Mouse (Mus musculus) spleen, postnatal 36 days (tissue): ENCODE results near the gene Cd300a.

Source experiments
- DNase-seq, 2 experiments: peaks; one replicate each; pipeline ENCODE4 v3.0.0; 2022; ENCODE audit warnings: low spot score in 2 of 2, mixed read lengths in 1 of 2

The Cd300a gene

GRCm38 (mm10) chr11:114866486-114867360, 23.1 kb upstream of the Cd300a start:
- DNase-seq = no peak

- no peak for DNase-seq
These were observed 22.2 kb upstream of the Cd300a start for GRCm38 (mm10) chr11:114867361-114868235.

- no peak for DNase-seq
These were observed 21.6 kb upstream of the Cd300a start for GRCm38 (mm10) chr11:114868280-114868679.

GRCm38 (mm10) chr11:114869787-114870186, 20.1 kb upstream of the Cd300a start:
- no peak for DNase-seq

GRCm38 (mm10) chr11:114871540-114871939, 18.3 kb upstream of the Cd300a start:
- no peak for DNase-seq

- peak; percentile 50 to 58 for DNase-seq
These were observed 16.6 kb upstream of the Cd300a start for GRCm38 (mm10) chr11:114873022-114873817.

- DNase-seq = no peak
These were observed 15.4 kb upstream of the Cd300a start for GRCm38 (mm10) chr11:114874226-114875145.

GRCm38 (mm10) chr11:114875301-114875801, 14.5 kb upstream of the Cd300a start:
- no peak for DNase-seq

GRCm38 (mm10) chr11:114876176-114876575, 13.7 kb upstream of the Cd300a start:
- no peak for DNase-seq

- DNase-seq = no peak
These were observed 13.2 kb upstream of the Cd300a start for GRCm38 (mm10) chr11:114876621-114877020.

- peak; percentile 47 to 63 for DNase-seq
These were observed 12.7 kb upstream of the Cd300a start for GRCm38 (mm10) chr11:114877145-114877544.

GRCm38 (mm10) chr11:114879666-114880065, 10.2 kb upstream of the Cd300a start:
- peak; percentile 59 to 72 for DNase-seq

GRCm38 (mm10) chr11:114880185-114880584, 9.7 kb upstream of the Cd300a start:
- no peak for DNase-seq

- DNase-seq = peak; percentile 41 to 60
These were observed 9.3 kb upstream of the Cd300a start for GRCm38 (mm10) chr11:114880589-114880988.

GRCm38 (mm10) chr11:114883251-114883789, 6.5 kb upstream of the Cd300a start:
- peak; percentile 46 to 61 for DNase-seq

- DNase-seq = no peak
These were observed 5.3 kb upstream of the Cd300a start for GRCm38 (mm10) chr11:114884380-114885100.

GRCm38 (mm10) chr11:114890542-114890941, 701 bp downstream of the Cd300a start:
- no peak for DNase-seq

GRCm38 (mm10) chr11:114896085-114896484, 6.2 kb downstream of the Cd300a start:
- DNase-seq = no peak

- DNase-seq = peak; percentile 48 to 59
These were observed 8.2 kb downstream of the Cd300a start for GRCm38 (mm10) chr11:114898026-114898425.
